Mouse (Mus musculus): ENCODE measurements around the gene Slain2. TPM values are rescaled to one million over a fixed set of nuclear protein-coding genes. Genes with fewer than 3 reads are reported as not detected.
A peak's percentile ranks its signal among the peaks of the same experiment; 100 is the strongest.

Gene Slain2
- polyA plus RNA-seq, 1 experiment from 2014 or later: 15.2 TPM

- 89% methylated on average over 19 of the region's 19 CpGs for WGBS
- Histone ChIP-seq H3K27ac (no peak overlapping the region), H3K4me3 (no peak overlapping the region), H3K36me3 (no peaks in the 10 kb centered on the region), H3K9me3 (no peaks in the 10 kb centered on the region), H3K27me3 (ENCODE audit: insufficient read depth, poor library complexity, severe bottlenecking) (no peaks in the 10 kb centered on the region), H3K4me1 (replicated peaks) (0 out of 2 replicates have a peak, but pooled peaks cover 2% of the 10 kb centered on the region)
- DNase-seq (ENCODE audit: low spot score): no peak
Measured at GRCm38 (mm10) chr5:72886458-72887222, 27.5 kb upstream of the Slain2 start.

DNA sequence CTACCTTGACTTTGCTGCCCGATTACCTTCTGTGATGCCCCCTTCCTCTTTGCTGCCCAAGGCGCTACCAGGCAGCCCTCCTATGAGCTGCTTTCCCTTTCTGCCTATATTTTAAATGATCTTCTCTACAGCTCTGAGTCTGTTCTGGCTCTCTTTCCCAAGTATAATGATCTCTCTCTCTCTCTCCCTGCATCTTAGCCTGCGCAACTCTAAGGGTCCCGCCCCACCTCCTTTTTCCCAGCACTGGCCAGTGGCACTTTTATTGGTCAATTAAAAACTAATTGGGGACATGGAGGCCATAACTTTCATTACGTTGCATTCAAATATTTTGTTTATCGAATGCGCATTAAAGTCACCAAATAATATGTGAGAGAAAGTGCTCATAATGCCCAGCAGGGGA, 25.8 kb upstream of the Slain2 start:
- no peak for DNase-seq (ENCODE audit: low spot score)

DNA sequence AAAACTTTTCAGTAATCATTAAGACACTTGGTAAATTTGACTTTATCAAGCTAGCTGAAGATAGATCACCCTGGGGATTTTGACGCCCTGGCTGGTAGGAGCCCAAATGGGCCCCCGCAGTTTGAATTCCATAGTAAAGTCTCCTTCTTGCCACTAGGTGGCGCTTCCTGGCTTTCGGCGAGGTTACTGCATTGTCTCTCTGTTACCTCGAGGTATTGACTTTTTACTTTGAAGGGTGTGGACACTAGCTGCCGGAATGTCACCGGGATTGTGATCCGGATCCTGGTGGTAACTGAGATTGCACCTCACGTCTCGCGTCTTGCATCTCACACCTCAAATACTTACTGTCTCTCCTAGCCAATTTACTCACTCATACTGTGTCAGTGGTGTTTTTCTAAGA, 22.6 kb upstream of the Slain2 start:
- 8% methylated on average over 12 of the region's 12 CpGs for WGBS
- DNase-seq (ENCODE audit: low spot score): peak; percentile 52
- H3K36me3 ChIP-seq: no peaks in the 10 kb centered on the region
- no peak overlapping the region for H3K27ac ChIP-seq
- H3K4me1 ChIP-seq (replicated peaks): 0 out of 2 replicates have a peak, but pooled peaks cover 2% of the 10 kb centered on the region
- no peaks in the 10 kb centered on the region for H3K9me3 ChIP-seq
- H3K27me3 ChIP-seq (ENCODE audit: insufficient read depth, poor library complexity, severe bottlenecking): no peaks in the 10 kb centered on the region
- H3K4me3 ChIP-seq: no peak overlapping the region

More for the DNA sequence above, 25.8 kb upstream of the Slain2 start:
- Histone ChIP-seq H3K4me3 (no peak overlapping the region), H3K27me3 (ENCODE audit: insufficient read depth, poor library complexity, severe bottlenecking) (no peaks in the 10 kb centered on the region), H3K9me3 (no peaks in the 10 kb centered on the region), H3K4me1 (replicated peaks) (0 out of 2 replicates have a peak, but pooled peaks cover 2% of the 10 kb centered on the region), H3K27ac (no peak overlapping the region), H3K36me3 (no peaks in the 10 kb centered on the region)
- WGBS: 92% methylated on average over 7 of the region's 7 CpGs

- peak; percentile 24 for DNase-seq (ENCODE audit: low spot score)
- WGBS: 55% methylated on average over 5 of the region's 5 CpGs
- H3K9me3 ChIP-seq: no peaks in the 10 kb centered on the region
- no peak overlapping the region for H3K4me3 ChIP-seq
- 0 out of 2 replicates have a peak, but pooled peaks cover 4% of the 10 kb centered on the region for H3K4me1 ChIP-seq (replicated peaks)
- H3K36me3 ChIP-seq: no peaks in the 10 kb centered on the region
- no peak overlapping the region for H3K27ac ChIP-seq
- H3K27me3 ChIP-seq (ENCODE audit: insufficient read depth, poor library complexity, severe bottlenecking): no peaks in the 10 kb centered on the region
Measured at GRCm38 (mm10) chr5:72893987-72894386, 20.1 kb upstream of the Slain2 start.

DNA sequence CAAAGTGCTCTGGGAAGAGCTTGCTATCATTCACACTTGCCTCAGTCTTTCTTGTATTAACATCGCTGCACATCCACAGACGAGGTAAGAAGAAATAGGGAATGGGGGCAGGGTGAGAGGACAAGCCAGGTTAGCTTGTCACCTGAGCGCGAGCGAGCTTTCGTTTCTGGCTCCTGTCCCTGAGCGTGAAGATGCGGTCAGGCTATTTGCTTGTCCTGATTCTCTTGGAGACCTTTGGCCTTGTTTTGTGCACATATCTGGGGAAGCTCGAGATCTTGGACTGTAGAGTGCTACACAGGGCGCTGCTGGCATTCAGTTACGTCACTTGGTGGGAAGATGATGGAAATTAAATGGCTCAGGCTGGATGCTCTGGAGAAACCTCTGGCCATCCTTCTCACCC, 18.8 kb upstream of the Slain2 start:
- Histone ChIP-seq H3K36me3 (no peaks in the 10 kb centered on the region), H3K4me1 (replicated peaks) (0 out of 2 replicates have a peak, but pooled peaks cover 4% of the 10 kb centered on the region), H3K4me3 (no peak overlapping the region), H3K27ac (no peak overlapping the region), H3K27me3 (ENCODE audit: insufficient read depth, poor library complexity, severe bottlenecking) (no peaks in the 10 kb centered on the region), H3K9me3 (no peaks in the 10 kb centered on the region)
- DNase-seq (ENCODE audit: low spot score): no peak
- 92% methylated on average over 11 of the region's 11 CpGs for WGBS

- Histone ChIP-seq H3K4me1 (replicated peaks) (0 out of 2 replicates have a peak, but pooled peaks cover 2% of the 10 kb centered on the region), H3K4me3 (no peak overlapping the region), H3K27me3 (ENCODE audit: insufficient read depth, poor library complexity, severe bottlenecking) (no peaks in the 10 kb centered on the region), H3K27ac (no peak overlapping the region), H3K9me3 (no peaks in the 10 kb centered on the region), H3K36me3 (no peaks in the 10 kb centered on the region)
- 79% methylated on average over 18 of the region's 18 CpGs for WGBS
- DNase-seq (ENCODE audit: low spot score): no peak
Measured at GRCm38 (mm10) chr5:72896478-72897279, 17.4 kb upstream of the Slain2 start.

- H3K4me3 ChIP-seq: no peak overlapping the region
- H3K9me3 ChIP-seq: no peaks in the 10 kb centered on the region
- no peak for DNase-seq (ENCODE audit: low spot score)
- H3K36me3 ChIP-seq: no peaks in the 10 kb centered on the region
- H3K27me3 ChIP-seq (ENCODE audit: insufficient read depth, poor library complexity, severe bottlenecking): no peaks in the 10 kb centered on the region
- H3K27ac ChIP-seq: no peak overlapping the region
- 53% methylated on average over 6 of the region's 6 CpGs for WGBS
- H3K4me1 ChIP-seq (replicated peaks): 0 out of 2 replicates have a peak, but pooled peaks cover 2% of the 10 kb centered on the region
Measured at GRCm38 (mm10) chr5:72897998-72898397, 16.1 kb upstream of the Slain2 start.

DNA sequence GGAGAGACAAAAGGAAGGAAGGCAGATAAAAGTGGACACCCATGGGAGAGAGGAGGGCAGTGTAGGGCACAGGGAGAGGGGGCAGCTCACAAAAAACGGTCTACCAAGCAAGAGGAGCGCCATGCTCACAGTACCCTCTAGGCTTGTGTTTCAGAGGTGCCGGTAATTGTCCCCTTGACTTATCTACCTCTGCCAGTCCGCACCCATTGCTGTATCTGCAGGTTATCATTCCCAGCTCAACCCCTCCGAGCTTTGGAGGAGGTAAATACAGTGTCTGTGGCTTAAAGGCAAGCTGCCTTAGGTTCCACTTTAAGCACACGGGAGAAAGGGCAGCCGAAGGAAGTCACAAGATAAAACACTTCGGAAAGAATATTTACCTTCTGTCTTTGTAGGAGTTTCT, 14.8 kb upstream of the Slain2 start:
- Histone ChIP-seq H3K27ac (no peak overlapping the region), H3K9me3 (no peaks in the 10 kb centered on the region), H3K36me3 (no peaks in the 10 kb centered on the region), H3K4me3 (no peak overlapping the region), H3K27me3 (ENCODE audit: insufficient read depth, poor library complexity, severe bottlenecking) (no peaks in the 10 kb centered on the region), H3K4me1 (replicated peaks) (0 out of 2 replicates have a peak, but pooled peaks cover 2% of the 10 kb centered on the region)
- DNase-seq (ENCODE audit: low spot score): no peak
- WGBS: 89% methylated on average over 8 of the region's 8 CpGs

DNA sequence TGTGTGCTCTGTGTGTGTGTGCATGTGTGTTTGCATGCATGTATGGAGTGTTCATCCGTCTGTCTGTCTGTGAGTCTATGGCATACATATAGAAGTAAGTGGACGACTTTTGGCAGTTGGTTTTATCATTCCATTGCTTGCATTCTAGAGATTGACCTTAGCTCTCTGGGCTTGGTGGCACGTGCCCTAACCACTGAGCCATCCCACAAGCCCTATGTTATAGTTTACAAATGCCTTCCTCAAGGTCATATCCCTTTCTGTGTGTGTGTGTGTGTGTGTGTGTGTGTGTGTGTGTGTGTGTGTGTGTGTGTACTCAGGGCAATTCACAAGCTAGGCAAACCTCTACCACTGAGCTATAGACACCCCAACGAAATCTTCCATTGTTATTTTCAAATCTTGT, 12.2 kb upstream of the Slain2 start:
- DNase-seq (ENCODE audit: low spot score): no peak
- Histone ChIP-seq H3K27me3 (ENCODE audit: insufficient read depth, poor library complexity, severe bottlenecking) (no peaks in the 10 kb centered on the region), H3K9me3 (no peaks in the 10 kb centered on the region), H3K4me3 (no peak overlapping the region), H3K36me3 (no peaks in the 10 kb centered on the region), H3K27ac (no peak overlapping the region), H3K4me1 (replicated peaks) (0 out of 2 replicates have a peak, but pooled peaks cover 2% of the 10 kb centered on the region)
- WGBS: 87% methylated on average over 4 of the region's 4 CpGs

DNA sequence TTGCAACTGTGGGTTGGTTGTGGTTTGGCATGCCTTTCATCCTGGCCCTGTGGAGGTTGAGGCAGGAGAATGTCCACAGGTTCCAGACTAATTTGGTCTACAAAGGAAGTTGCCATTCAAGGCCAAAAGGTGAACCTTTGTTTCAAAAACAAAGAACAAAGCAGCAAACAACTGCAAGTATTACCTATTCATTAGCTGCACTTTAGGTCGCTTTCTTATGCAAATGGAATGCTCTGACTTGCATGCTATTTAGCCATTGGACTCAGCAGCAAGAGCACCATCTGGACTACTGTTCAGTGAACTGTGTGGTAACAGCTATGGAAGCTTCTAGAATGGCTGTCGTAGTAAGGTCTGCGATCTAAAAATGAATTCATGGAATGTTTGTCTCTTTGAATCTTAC, 11.8 kb upstream of the Slain2 start:
- WGBS: 55% methylated on average over 3 of the region's 3 CpGs
- no peak overlapping the region for H3K27ac ChIP-seq

DNA sequence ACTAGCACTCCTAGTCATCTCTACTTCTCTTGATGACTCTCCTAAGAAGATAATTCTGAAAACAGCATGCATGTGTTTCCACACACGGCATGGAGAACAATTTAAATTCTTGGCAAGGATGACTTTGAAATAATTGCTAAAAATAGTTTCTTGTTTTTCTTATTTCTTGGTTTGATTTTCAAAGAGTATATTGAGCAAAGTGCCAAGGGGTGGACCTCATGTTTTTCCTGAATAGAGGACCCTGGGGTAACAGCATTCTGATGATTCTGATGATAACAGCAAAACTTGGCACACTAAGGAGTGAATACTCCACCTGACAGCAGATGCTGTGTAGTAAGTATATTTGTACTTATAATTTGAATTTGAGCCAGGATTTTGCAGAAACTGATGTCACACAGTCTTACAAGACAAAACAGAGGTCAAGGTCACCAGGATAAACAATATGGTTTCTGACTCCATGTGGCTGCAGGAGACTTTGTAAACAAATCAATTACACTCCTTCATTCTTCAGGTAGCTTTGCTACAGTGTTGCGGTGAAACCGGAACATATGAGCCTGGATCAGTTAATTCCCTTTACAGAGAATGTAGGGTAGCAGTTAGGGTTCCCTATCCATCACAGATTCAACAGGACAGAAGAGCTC, 11.1 kb upstream of the Slain2 start:
- Histone ChIP-seq H3K4me3 (no peak overlapping the region), H3K27ac (no peak overlapping the region), H3K4me1 (replicated peaks) (no peaks in the 10 kb centered on the region), H3K27me3 (ENCODE audit: insufficient read depth, poor library complexity, severe bottlenecking) (no peaks in the 10 kb centered on the region), H3K36me3 (no peaks in the 10 kb centered on the region), H3K9me3 (no peaks in the 10 kb centered on the region)
- WGBS: 93% methylated on average over 3 of the region's 3 CpGs
- no peak for DNase-seq (ENCODE audit: low spot score)

More for the DNA sequence above, 11.8 kb upstream of the Slain2 start:
- no peaks in the 10 kb centered on the region for H3K36me3 ChIP-seq
- H3K4me1 ChIP-seq (replicated peaks): no peaks in the 10 kb centered on the region
- no peak overlapping the region for H3K4me3 ChIP-seq
- no peaks in the 10 kb centered on the region for H3K27me3 ChIP-seq (ENCODE audit: insufficient read depth, poor library complexity, severe bottlenecking)
- DNase-seq (ENCODE audit: low spot score): no peak
- no peaks in the 10 kb centered on the region for H3K9me3 ChIP-seq

DNA sequence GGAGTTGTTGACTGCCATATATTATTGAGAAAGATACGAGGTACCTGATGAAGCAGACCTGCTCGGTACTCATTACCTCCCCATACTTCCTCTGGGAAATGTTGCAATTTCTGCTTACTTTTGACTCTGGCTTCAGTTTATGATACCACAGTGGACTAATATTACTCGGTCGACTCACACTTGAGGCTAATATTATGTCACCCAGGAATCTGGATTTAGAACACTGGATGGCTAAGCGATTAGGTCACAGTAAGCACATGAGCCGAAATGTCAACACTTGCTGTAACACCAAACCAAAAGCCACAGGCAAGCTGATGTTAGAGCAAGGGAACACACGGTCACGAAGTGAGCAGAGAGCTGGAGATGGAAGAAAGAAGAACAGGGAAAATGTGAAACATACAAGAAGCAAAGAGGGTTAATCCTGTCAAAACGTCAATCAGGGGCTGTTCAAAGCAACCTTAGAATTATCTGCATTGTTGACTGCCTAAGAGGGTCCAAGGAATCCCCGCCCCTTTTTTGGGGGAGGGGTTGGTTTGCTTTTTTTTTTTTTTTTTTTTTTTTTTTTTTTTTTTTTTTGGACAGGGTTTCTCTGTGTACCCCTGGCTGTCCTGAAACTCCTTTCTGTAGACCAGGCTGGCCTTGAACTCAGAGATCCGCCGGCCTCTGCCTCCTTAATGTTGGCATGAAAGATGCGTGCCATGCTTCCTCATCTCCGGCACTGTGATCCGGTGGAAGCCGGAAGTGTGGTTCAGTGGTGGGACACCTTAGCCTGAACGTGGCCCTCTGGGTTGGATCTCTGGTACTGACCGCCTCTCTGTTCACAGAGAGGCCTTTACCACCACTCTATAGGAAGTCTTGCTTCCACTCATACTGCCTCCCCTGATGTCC, 9.0 kb upstream of the Slain2 start:
- no peaks in the 10 kb centered on the region for H3K36me3 ChIP-seq
- no peak overlapping the region for H3K27ac ChIP-seq
- H3K27me3 ChIP-seq (ENCODE audit: insufficient read depth, poor library complexity, severe bottlenecking): no peaks in the 10 kb centered on the region
- H3K4me1 ChIP-seq (replicated peaks): no peaks in the 10 kb centered on the region
- no peaks in the 10 kb centered on the region for H3K9me3 ChIP-seq
- DNase-seq (ENCODE audit: low spot score): no peak
- H3K4me3 ChIP-seq: no peak overlapping the region
- WGBS: 83% methylated on average over 18 of the region's 18 CpGs

All from hindbrain, embryonic 10.5 days (tissue).